Mouse (Mus musculus): ENCODE results near the gene Gm45716.

The Gm45716 gene

DNA sequence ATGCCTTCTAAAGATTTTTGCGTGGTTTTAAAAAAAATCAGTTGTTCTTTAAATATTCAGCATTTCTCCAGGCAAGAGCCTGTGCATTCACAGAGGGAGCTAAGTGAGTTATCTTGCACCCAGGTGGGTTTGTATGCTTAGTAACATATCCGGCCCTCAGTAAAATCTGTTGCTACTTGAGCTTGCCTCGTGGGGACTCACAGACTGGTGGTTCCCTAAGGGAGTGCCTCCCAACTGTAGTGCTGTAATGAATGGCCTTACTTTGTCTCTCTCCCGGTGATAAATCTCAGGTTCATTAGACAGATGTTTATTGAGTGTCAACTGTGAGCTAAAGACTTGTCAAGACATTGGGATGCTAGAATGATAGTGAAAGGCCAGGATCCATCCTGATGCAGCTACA, 97.1 kb downstream of the Gm45716 start:
- no peak for DNase-seq (ENCODE audit: low spot score)

DNA sequence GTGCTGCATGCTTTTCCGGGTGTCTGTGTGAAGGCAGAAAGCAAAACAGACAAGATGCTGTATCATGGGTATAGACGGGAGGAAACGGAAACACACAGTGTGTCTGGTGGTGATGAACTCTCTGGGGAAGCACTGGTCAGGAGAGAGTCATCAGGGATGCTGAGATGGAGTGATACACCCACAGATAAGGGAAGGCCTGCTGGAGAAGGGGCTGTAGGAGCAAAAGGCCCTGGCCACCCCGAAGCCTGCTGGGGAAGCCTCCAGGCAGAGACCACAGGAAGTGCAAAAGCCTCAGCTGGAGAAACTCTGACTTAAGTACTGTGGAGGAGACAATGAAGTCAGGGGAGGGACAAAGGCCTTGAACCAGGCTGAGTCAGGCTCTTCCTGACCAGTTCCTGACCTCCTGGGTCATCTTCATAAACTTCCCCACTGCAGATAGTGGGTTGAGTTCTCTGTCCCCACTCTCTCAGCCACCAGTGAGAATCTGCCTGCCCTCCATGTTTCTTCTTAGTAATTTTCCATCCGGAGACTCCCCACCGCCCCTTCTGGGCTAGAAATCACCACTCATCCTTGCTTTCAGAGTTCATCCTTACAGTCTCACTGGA, 99.2 kb downstream of the Gm45716 start:
- DNase-seq (ENCODE audit: low spot score), result no peak

DNA sequence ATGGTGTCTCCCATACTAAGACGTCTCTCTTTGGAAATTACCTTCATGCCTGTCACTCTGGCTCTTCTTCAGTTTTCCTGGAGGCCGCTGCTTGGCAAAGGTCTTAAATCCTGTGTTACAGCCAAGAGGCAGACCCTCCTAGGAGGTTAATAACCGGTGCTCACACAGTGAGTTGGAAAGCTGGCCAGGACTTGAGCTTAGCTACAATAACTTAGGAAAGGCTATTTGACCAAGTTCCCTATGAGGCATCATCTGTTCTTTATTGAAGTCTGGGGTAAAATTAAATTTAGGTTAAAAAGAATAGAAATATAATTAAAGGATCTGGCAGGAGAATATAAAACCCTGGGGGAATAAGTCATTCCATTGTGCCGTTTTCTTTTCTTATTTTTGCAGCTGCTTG, 103.7 kb downstream of the Gm45716 start:
- no peak for DNase-seq (ENCODE audit: low spot score)

DNA sequence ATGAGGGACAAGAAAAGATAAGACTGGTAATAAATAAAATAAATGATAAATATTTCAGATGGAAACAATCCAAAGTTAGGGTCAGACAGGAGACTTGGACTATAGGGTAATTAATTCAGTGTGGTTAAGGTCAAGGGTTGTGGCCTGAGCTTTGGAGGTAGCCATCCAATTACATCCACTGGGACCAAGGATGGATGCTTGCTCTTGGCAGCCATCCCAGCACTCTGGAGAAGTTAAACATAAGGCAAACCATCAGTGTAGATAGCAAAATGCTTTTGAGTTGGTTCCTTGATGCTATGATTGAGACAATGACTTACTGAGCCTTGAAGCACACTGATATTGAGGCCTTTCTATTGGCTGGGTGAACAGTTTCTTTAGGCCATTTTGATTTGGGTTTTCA, 105.3 kb downstream of the Gm45716 start:
- DNase-seq (ENCODE audit: low spot score), result no peak

DNA sequence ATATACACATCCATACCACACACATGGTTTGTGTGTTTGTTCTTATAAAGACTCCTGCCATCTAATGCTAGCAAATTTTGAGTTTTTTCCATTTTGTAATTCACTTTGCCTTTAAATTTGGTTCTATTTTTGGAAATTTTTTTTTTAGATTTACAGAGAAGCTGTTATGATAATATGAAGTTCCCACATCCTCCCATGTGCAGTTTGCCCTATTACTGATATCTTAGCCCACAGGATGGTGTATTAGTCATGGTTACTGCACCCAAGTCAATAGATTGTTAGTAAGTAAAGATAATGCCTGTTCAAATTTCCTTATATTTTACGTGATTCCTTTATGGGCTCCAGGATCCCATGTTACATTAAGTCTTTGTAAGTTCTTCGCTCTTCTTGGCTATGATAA, 107.1 kb downstream of the Gm45716 start:
- no peak for DNase-seq (ENCODE audit: low spot score)
